Mouse (Mus musculus): Measurements from ENCODE around the gene Syn3. TPM values are rescaled to one million over a fixed set of nuclear protein-coding genes. Genes with fewer than 3 reads are reported as not detected.

Gene Syn3
- polyA plus RNA-seq, 1 experiment from 2014 or later: 17.1 TPM

DNA sequence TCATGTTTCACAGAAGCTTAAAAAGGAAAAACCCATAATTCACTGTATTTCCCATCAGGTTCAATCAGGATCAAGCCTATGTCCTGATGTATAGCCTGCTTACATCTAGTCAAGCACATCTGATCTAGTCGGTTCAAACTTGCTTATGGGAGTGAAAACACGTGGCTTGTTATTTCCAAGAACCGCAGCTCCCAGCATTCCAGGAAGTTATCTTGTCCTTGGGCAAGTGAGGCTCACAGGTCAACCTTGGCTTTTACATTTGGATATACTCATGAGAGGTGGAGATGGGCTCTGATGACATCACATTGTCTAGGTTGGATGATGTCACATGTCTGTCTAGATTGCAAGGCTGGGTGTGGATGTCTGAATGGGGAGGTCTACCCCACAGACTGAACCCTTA, 185.7 kb downstream of the Syn3 start:
- no peaks in the 10 kb centered on the region for H3K27me3 ChIP-seq
- no peak overlapping the region for H3K4me3 ChIP-seq
- H3K9me3 ChIP-seq: no peaks in the 10 kb centered on the region
- H3K27ac ChIP-seq (replicated peaks): no peak overlapping the region
- no peak overlapping the region for H3K4me2 ChIP-seq (replicated peaks)
- no peak for ATAC-seq (replicated peaks)
- 94% methylated on average over 3 of the region's 3 CpGs for WGBS
- H3K9ac ChIP-seq (replicated peaks): no peak overlapping the region
- H3K4me1 ChIP-seq: 0 out of 2 replicates have a peak, but pooled peaks cover 10% of the 10 kb centered on the region
- no peaks in the 10 kb centered on the region for H3K36me3 ChIP-seq

DNA sequence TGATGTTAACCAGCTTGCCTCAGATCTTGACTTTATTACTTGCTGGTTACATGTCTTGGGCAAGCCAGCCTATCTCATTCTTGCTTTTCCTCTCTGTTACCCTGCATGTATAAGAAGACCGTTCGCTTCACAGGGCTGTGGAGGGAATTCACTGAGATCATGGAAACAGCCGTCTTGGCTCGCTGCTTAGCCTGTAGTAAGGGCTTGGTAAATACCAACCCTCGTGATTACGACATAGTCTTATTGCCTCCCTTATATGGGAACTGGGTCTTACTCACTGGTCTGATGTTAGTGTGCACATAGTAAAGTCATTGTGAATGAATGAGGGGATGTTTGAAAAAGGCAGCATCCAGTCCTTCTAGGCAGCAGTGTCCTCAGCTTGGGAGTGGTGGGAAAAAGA, 188.2 kb downstream of the Syn3 start:
- ATAC-seq (replicated peaks): no peak

DNA sequence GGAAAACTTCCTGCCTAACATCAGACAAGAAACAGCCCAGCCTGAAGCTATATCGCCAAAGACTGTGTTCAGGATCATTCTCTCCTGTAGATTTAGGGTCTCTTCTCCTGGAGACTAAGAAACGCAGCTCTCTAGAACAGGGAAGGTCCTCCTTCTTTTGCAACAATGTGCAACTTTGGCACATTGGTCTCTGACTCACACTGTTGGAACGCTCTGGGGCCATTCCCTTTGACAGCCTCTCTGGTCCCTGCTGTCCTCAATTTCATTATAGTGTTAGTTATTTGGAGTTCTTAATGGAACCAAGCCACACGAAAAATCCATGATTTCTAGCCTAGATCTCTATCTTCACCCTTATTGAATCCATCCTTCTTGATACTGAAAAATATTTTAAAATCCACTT, 191.5 kb downstream of the Syn3 start:
- WGBS: 92% methylated on average over 4 of the region's 4 CpGs

More for the DNA sequence above, 188.2 kb downstream of the Syn3 start:
- H3K4me3 ChIP-seq: no peak overlapping the region
- H3K9ac ChIP-seq (replicated peaks): no peak overlapping the region
- H3K36me3 ChIP-seq: no peaks in the 10 kb centered on the region
- no peak overlapping the region for H3K4me2 ChIP-seq (replicated peaks)
- H3K27ac ChIP-seq (replicated peaks): no peak overlapping the region
- no peaks in the 10 kb centered on the region for H3K27me3 ChIP-seq
- H3K4me1 ChIP-seq: 0 out of 2 replicates have a peak, but pooled peaks cover under 1% of the 10 kb centered on the region
- 82% methylated on average over 6 of the region's 6 CpGs for WGBS
- no peaks in the 10 kb centered on the region for H3K9me3 ChIP-seq

DNA sequence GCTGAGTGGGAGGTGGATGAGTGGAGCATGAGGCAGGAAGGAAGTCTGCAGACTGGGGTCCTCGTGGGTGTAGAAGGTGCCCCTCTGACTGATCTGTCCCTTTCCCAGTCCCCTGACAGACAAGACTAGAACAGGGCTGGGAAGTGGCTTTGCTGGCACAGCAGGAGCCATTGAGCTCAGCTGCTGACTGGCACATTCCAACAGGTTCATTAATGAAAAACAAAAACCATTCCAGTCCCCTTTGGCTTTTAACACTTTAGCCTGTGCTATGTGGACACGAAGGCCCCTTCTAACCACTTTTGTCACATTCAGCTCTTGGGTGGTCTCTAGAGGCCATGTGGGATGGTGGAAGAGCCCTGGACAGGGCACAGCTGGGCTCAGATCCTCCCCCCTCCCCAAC, 194.1 kb downstream of the Syn3 start:
- 0% methylated on average over 2 of the region's 2 CpGs for WGBS
- H3K27ac ChIP-seq (replicated peaks): no peak overlapping the region
- no peaks in the 10 kb centered on the region for H3K36me3 ChIP-seq
- ATAC-seq (replicated peaks): no peak
- peaks cover 37% of the 10 kb centered on the region for H3K4me1 ChIP-seq
- H3K27me3 ChIP-seq: 0 out of 2 replicates have a peak, but pooled peaks cover 3% of the 10 kb centered on the region
- no peaks in the 10 kb centered on the region for H3K9me3 ChIP-seq
- H3K4me2 ChIP-seq (replicated peaks): no peak overlapping the region
- H3K9ac ChIP-seq (replicated peaks): no peak overlapping the region
- H3K4me3 ChIP-seq: no peak overlapping the region

More for the DNA sequence above, 191.5 kb downstream of the Syn3 start:
- H3K4me2 ChIP-seq (replicated peaks): no peak overlapping the region
- H3K4me1 ChIP-seq: peaks cover 16% of the 10 kb centered on the region
- H3K27ac ChIP-seq (replicated peaks): no peak overlapping the region
- no peaks in the 10 kb centered on the region for H3K36me3 ChIP-seq
- no peak overlapping the region for H3K9ac ChIP-seq (replicated peaks)
- no peaks in the 10 kb centered on the region for H3K27me3 ChIP-seq
- H3K4me3 ChIP-seq: no peak overlapping the region
- no peaks in the 10 kb centered on the region for H3K9me3 ChIP-seq
- ATAC-seq (replicated peaks): no peak

DNA sequence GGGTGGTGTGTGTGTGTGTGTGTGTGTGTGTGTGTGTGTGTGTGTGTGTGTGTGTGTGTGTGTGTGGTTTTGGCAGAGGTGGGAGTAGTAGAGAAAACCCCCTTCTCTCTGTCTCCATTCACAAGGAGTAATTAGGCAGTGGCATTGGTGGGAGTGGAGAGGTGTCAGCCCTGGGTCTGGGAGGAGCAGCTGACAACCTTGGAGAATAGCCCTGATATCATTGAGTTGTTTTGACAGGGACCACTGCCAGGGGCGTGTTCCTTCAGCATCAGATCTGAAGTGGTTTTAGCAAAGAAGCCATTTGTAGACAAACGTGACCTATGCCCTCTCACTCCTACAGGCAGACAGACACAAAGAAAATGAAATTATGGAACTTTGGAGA, 195.2 kb downstream of the Syn3 start:
- Histone ChIP-seq H3K27ac (replicated peaks) (peak overlapping the region; percentile 63; the same call in 1 of the 2 replicates), H3K4me3 (no peak overlapping the region), H3K9ac (replicated peaks) (no peak overlapping the region), H3K9me3 (no peaks in the 10 kb centered on the region), H3K4me1 (peaks cover 37% of the 10 kb centered on the region), H3K4me2 (replicated peaks) (no peak overlapping the region), H3K36me3 (no peaks in the 10 kb centered on the region), H3K27me3 (0 out of 2 replicates have a peak, but pooled peaks cover 3% of the 10 kb centered on the region)
- WGBS: 46% methylated on average over 2 of the region's 2 CpGs
- no peak for ATAC-seq (replicated peaks)

DNA sequence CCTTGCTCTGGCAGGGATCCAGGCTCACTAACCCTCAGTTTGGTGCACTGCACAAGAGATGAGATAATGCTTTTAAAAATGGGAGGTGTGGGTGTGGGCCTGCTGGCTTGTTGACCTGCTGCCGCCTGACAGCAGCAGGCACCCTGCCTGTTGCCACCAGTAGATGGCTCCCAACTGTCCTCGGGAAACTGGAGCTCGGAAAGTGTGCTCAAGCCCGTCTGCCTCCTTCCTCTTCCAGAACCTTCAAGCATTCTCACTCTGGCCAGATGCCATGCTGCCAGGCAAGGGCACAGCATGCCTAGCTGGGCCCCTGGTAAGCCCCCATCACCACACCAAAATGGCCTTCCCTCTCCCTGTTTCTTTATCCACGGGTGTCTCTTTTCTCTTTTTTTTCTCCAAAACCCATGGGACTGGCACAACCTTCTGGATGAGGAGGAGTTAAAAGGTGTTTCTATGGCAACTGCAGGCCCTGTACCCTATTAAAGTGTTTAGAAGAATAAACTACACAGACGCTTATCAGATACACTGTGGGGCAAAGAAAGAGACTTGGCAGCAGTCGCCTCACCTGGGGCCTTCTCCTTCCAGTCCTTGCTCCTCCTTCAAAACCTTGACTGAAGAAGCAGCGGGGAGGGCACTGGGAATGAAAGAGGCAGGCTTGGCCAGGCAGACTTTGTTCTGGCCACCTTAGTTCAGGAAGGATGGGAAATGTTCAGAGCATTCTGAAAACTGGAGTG, 195.8 kb downstream of the Syn3 start:
- Histone ChIP-seq H3K27me3 (0 out of 2 replicates have a peak, but pooled peaks cover 3% of the 10 kb centered on the region), H3K9ac (replicated peaks) (peak overlapping the region; percentile 29; the same call in 1 of the 2 replicates), H3K36me3 (no peaks in the 10 kb centered on the region), H3K4me1 (peaks cover 37% of the 10 kb centered on the region), H3K27ac (replicated peaks) (peak overlapping the region; percentile 63), H3K9me3 (no peaks in the 10 kb centered on the region), H3K4me2 (replicated peaks) (no peak overlapping the region; the same call in 1 of the 2 replicates), H3K4me3 (no peak overlapping the region)
- ATAC-seq (replicated peaks): peak; percentile 30
- 9% methylated on average over 8 of the region's 8 CpGs for WGBS

DNA sequence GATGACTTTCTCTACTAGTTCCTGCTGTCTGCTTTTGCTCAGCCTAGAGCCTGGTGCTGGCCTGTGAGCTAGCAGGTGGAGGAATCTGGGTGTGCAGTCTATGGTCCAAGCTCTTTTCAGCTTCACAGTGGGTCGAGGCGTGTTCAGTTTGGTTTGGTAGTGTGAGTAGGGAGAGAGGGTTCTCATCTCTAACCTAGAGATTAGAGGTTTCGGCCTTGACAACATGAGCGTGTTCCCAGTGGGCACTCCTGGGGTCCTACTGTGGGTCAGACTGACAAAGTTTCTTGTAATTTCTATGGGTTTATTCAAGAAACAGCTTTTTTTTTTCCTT, 196.4 kb downstream of the Syn3 start:
- Histone ChIP-seq H3K4me1 (peaks cover 37% of the 10 kb centered on the region), H3K36me3 (no peaks in the 10 kb centered on the region), H3K27me3 (0 out of 2 replicates have a peak, but pooled peaks cover 3% of the 10 kb centered on the region), H3K4me3 (peak overlapping the region; percentile 48; the same call in 1 of the 2 replicates), H3K9me3 (no peaks in the 10 kb centered on the region), H3K27ac (replicated peaks) (no peak overlapping the region), H3K9ac (replicated peaks) (no peak overlapping the region), H3K4me2 (replicated peaks) (peak overlapping the region; percentile 95)
- no peak for ATAC-seq (replicated peaks)
- 68% methylated on average over 4 of the region's 4 CpGs for WGBS

DNA sequence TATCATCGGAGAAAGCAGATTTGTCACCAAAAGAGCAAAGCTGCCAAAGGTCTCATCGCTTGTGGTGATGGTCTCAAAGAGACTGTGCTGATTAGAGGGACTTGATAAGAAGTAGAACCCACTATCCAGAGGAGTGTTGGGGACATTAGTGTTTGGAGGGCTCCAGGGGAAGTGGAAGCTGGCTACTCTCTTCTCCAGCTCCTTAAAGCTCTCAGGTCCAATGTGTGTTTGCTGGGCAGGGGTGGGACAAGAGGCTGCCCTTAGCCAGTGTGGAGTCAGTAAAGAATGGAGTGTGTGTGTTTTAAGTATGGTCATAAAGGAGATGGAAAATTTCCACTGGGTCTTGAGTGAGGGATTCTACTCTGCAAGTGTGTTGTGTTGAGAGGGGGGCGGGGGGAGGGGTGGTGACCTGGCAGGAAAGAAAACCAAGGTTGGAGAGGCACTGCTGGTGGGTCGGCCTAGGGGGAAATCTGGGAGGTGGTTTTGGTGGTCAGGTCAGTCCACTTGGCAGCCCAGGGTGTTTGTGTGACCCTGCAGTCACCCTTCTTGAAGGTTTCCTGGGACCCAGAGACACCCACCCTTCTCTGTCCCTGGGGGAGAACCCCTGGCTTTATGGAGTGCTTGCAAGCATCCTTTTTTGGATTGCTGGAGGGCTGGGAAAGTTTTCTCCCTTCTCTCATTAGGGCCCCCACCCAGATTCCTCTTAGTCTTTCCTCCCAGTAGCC, 196.9 kb downstream of the Syn3 start:
- no peak overlapping the region for H3K27ac ChIP-seq (replicated peaks)

DNA sequence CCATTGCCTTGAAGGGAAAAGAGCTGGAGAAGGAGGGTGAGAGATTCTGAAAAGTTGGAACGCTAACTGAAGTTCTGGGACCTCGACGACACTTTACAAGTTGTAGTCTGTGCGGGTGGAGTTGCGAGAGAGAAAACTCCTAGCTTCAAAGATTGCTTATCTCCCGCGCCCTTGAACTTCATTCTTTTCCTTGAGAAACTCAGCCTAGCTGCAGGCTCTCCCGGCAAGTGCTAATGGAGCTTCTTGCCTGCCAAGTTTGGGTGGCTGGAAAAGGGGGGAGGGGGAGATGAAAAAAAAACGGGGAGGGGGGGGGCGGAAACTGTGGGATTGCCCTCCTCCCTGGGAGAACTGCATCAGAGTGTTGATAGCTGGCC, 197.6 kb downstream of the Syn3 start:
- H3K27me3 ChIP-seq: 0 out of 2 replicates have a peak, but pooled peaks cover 3% of the 10 kb centered on the region
- H3K9me3 ChIP-seq: no peaks in the 10 kb centered on the region
- WGBS: 3% methylated on average over 10 of the region's 10 CpGs
- ATAC-seq (replicated peaks): no peak
- H3K9ac ChIP-seq (replicated peaks): peak overlapping the region; percentile 56
- no peak overlapping the region for H3K27ac ChIP-seq (replicated peaks)
- no peaks in the 10 kb centered on the region for H3K36me3 ChIP-seq
- H3K4me1 ChIP-seq: peaks cover 38% of the 10 kb centered on the region
- peak overlapping the region; percentile 48 for H3K4me3 ChIP-seq
- H3K4me2 ChIP-seq (replicated peaks): peak overlapping the region; percentile 95

More for the DNA sequence above, 196.9 kb downstream of the Syn3 start:
- H3K36me3 ChIP-seq: no peaks in the 10 kb centered on the region
- 37% methylated on average over 4 of the region's 4 CpGs for WGBS
- H3K4me3 ChIP-seq: peak overlapping the region; percentile 48
- peak overlapping the region; percentile 95 for H3K4me2 ChIP-seq (replicated peaks)
- H3K27me3 ChIP-seq: 0 out of 2 replicates have a peak, but pooled peaks cover 3% of the 10 kb centered on the region
- H3K9me3 ChIP-seq: no peaks in the 10 kb centered on the region
- no peak for ATAC-seq (replicated peaks)
- no peak overlapping the region for H3K9ac ChIP-seq (replicated peaks)
- H3K4me1 ChIP-seq: peaks cover 37% of the 10 kb centered on the region

DNA sequence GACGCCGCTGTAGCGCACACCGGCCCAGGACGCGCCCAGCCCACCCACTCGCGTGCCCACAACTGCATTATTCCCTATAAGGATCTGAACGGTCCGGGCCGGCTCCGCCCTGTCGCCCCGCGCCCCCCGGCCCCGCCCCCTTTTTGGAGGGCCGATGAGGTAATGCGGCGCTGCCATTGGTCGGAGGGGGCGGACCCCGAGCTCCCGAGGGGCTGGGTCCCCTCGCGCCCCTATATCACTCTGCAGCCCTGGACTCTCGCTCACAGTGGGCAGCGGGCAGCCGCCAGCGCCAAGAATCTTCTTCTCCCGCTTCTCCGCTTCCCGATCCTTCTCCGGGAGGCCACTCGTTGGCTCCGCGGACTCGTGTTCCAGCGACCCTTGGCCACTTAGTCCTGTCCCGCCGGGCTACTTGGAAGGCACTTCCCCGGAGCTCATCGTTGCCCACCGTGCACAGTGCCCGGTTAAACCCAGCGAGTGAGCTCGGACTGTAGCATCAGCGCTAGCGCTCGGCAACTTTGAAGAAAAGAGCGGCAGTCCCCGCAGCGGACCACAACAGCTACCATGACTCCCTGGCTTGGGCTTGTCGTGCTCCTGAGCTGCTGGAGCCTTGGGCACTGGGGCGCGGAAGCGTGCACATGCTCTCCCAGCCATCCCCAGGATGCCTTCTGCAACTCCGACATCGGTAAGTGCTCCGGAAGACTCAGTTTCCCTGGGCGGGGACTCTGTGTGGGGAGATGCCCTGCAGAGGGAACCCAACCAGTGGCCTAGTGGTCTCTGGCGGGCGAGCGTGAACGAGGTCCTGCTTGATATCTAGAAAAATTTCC, 198.2 kb downstream of the Syn3 start, which contains the start of gene Timp3:
Timp3 (plus strand) TSS at position 80 of the 824 bp plus-strand sequence.
- under 1% methylated on average over 59 of the region's 65 CpGs for WGBS
- peak within 1 kb of the TSS; percentile 48 for H3K4me3 ChIP-seq
- peak within 1 kb of the TSS; percentile 56 for H3K9ac ChIP-seq (replicated peaks)
- H3K27ac ChIP-seq (replicated peaks): no peak within 1 kb of the TSS
- no peaks in the 10 kb centered on the region for H3K9me3 ChIP-seq
- H3K4me1 ChIP-seq: peaks cover 40% of the 10 kb centered on the region
- H3K36me3 ChIP-seq: no peaks in the 10 kb centered on the region
- 0 out of 2 replicates have a peak, but pooled peaks cover 3% of the 10 kb centered on the region for H3K27me3 ChIP-seq
- ATAC-seq (replicated peaks): peak; percentile 83
- peak within 1 kb of the TSS; percentile 95 for H3K4me2 ChIP-seq (replicated peaks)

DNA sequence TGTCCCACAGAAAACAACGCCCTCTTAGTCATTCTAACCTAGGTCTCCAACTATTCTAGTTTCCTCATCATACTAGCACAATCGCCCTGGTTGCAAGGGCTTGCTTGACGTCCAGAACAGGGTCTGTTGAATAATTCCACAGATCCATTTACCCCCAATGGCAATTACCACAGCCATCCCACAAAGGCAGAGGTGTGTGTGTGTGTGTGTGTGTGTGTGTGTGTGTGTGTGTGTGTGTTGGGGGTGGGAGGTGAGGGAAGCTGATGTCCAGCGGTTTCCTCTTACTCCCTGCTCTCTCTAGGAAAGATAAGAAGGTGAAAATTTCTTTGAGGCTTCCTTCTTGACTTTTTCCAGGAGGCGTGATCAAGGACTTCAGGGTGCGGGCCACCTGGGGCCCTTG, 198.9 kb downstream of the Syn3 start:
- Histone ChIP-seq H3K4me2 (replicated peaks) (peak overlapping the region; percentile 95), H3K27me3 (0 out of 2 replicates have a peak, but pooled peaks cover 3% of the 10 kb centered on the region), H3K4me1 (peaks cover 40% of the 10 kb centered on the region), H3K9me3 (no peaks in the 10 kb centered on the region), H3K36me3 (no peaks in the 10 kb centered on the region), H3K27ac (replicated peaks) (no peak overlapping the region), H3K9ac (replicated peaks) (peak overlapping the region; percentile 56), H3K4me3 (peak overlapping the region; percentile 48)
- 37% methylated on average over 6 of the region's 6 CpGs for WGBS
- 0 out of 2 replicates have a peak, but pooled peaks have one; percentile 1 for ATAC-seq (replicated peaks)

All from forebrain, embryonic 15.5 days (tissue).